Mouse (Mus musculus) ES-E14 (cell line): Measurements from ENCODE around the gene Uggt1.

ENCODE experiments used
- CHD2 ChIP-seq: IDR thresholded peaks from 2 replicates; pipeline ENCODE4 v1.6.1; 2014; ENCODE audit warnings: mild to moderate bottlenecking, low read depth, low read length, inconsistent platforms
- HCFC1 ChIP-seq: IDR thresholded peaks from 2 replicates; pipeline ENCODE4 v1.6.1; 2012; ENCODE audit warnings: low read length, inconsistent platforms, borderline replicate concordance; ENCODE audit not compliant: insufficient read depth
- MAFK ChIP-seq: IDR thresholded peaks from 2 replicates; pipeline ENCODE4 v1.6.1; 2014; ENCODE audit warnings: mild to moderate bottlenecking, low read depth, low read length, inconsistent platforms; ENCODE audit not compliant: insufficient read depth
- ZC3H11A ChIP-seq: IDR thresholded peaks from 2 replicates; pipeline ENCODE4 v1.6.1; 2012; ENCODE audit warnings: low read depth, mild to moderate bottlenecking, inconsistent platforms, low read length, borderline replicate concordance
- ZNF384 ChIP-seq: IDR thresholded peaks from 2 replicates; pipeline ENCODE4 v1.6.1; 2012; ENCODE audit warnings: low read depth, low read length, inconsistent platforms

- no peak for TF ChIP-seq ZNF384
- TF ChIP-seq CHD2 = no peak
- TF ChIP-seq HCFC1 = no peak
- TF ChIP-seq MAFK = no peak
- no peak for TF ChIP-seq ZC3H11A
Observed at GRCm38 (mm10) chr1:36267595-36267994, 23.1 kb upstream of the Uggt1 start.
